Comparison of ENCODE assay signal across 9 mouse cellular contexts in genomic region chr10:127180695-127181047, GRCm38 (mm10). TPM values are rescaled to one million over a fixed set of nuclear protein-coding genes. Genes with fewer than 3 reads are reported as not detected.
DNase-seq lines count a peak whose midpoint lies in the region; ATAC-seq and TF ChIP-seq lines count a peak whose summit lies in the region.
"Had no signal": no experiment of that assay in that cellular context is flagged by ENCODE, and none has a peak within 500 bp of the region (broad histone marks: within the 10 kb centered on the region; RNA-seq: fewer than 3 reads in every experiment).

No protein-coding gene starts in this region.

- peak overlapping the region; percentile 56 for H3K4me2 ChIP-seq in kidney, embryonic 15.5 days
- H3K4me2 ChIP-seq in hindbrain, postnatal 0 days (ENCODE audit: low read depth, low read length), result peak overlapping the region; percentile 47; the same call in 1 of the 2 replicates

- H3K9ac ChIP-seq in kidney, embryonic 15.5 days, result no peak overlapping the region
- H3K9ac ChIP-seq in MEL (ENCODE audit: control insufficient read depth, low read depth, low read length, poor library complexity, severe bottlenecking), result no peak overlapping the region
- H3K9ac ChIP-seq in hindbrain, postnatal 0 days (replicated peaks; ENCODE audit: low read length), result no peak overlapping the region

- peaks cover 64% of the 10 kb centered on the region for H3K4me1 ChIP-seq in kidney, embryonic 15.5 days
- H3K4me1 ChIP-seq in MEL (ENCODE audit: control insufficient read depth in 1 of 2, insufficient read depth in 2 of 2, low read length in 2 of 2), result peaks cover 0 to 15% of the 10 kb centered on the region in 2 experiments; a peak in 3 of 4 replicates
- H3K4me1 ChIP-seq in hindbrain, postnatal 0 days (ENCODE audit: insufficient read depth, low read length), result peaks cover 9% of the 10 kb centered on the region

- WGBS in kidney, embryonic 15.5 days, result 28% methylated on average over 3 of the region's 3 CpGs
- WGBS in hindbrain, postnatal 0 days, result 35% methylated on average over 3 of the region's 3 CpGs

- no peak for TF ChIP-seq EP300 in MEL (IDR thresholded peaks at IDR 0.05; ENCODE audit: low read depth in 1 of 2, low read length in 2 of 2)

- intact Hi-C loops in gastrocnemius, adult 2 months (cut with DNase I), result no loop called here

- peak; percentile 15 for DNase-seq in gastrocnemius, adult 2 months
- no peak for DNase-seq in gastrocnemius, postnatal 10 days
- no peak for DNase-seq in kidney, adult 18-20 months
- peak; percentile 43 for DNase-seq in MEL (ENCODE audit: low read depth, low spot score)
- no peak for DNase-seq in hindbrain, postnatal 0 days (ENCODE audit: low spot score)
- DNase-seq in embryo, embryonic 11 days, result no peak
- no peak for DNase-seq in testis, postnatal 14 days (ENCODE audit: low spot score)

- peaks cover 82% of the 10 kb centered on the region for H3K27me3 ChIP-seq in kidney, embryonic 15.5 days
- H3K27me3 ChIP-seq in MEL (ENCODE audit: control insufficient read depth in 1 of 2, insufficient read depth in 2 of 2, low read length in 2 of 2), result no peaks in the 10 kb centered on the region
- peaks cover 21% of the 10 kb centered on the region for H3K27me3 ChIP-seq in hindbrain, postnatal 0 days (ENCODE audit: insufficient read depth, low read length)

- H3K9me3 ChIP-seq in kidney, embryonic 15.5 days (replicated peaks), result no peaks in the 10 kb centered on the region
- no peaks in the 10 kb centered on the region for H3K9me3 ChIP-seq in MEL (replicated peaks; ENCODE audit: insufficient read depth, low read length)
- no peaks in the 10 kb centered on the region for H3K9me3 ChIP-seq in hindbrain, postnatal 0 days (ENCODE audit: low read length)

- no peaks in the 10 kb centered on the region for H3K79me2 ChIP-seq in MEL (ENCODE audit: control insufficient read depth, insufficient read depth, low read length, poor library complexity)

- ATAC-seq in kidney, embryonic 15.5 days (replicated peaks; ENCODE audit: low FRiP score), result no peak
- no peak for ATAC-seq in hindbrain, postnatal 0 days
- ATAC-seq: lung, postnatal 0 days had no signal

- TF ChIP-seq CTCF in gastrocnemius, adult 2 months (IDR thresholded peaks at IDR 0.05), result no peak
- no peak for TF ChIP-seq CTCF in MEL (IDR thresholded peaks at IDR 0.05 in 2 of 3, conservative IDR thresholded peaks at IDR 0.05 in 1 of 3; ENCODE audit: control insufficient read depth in 1 of 3, insufficient read depth in 1 of 3, low read depth in 2 of 3, low read length in 3 of 3, poor library complexity in 1 of 3, severe bottlenecking in 1 of 3)
- TF ChIP-seq CTCF in hindbrain, postnatal 0 days (IDR thresholded peaks at IDR 0.05; ENCODE audit: low read depth), result no peak

- peaks cover 23% of the 10 kb centered on the region for H3K36me3 ChIP-seq in kidney, embryonic 15.5 days
- peaks cover 0 to 4% of the 10 kb centered on the region in 2 experiments; a peak in 2 of 4 replicates for H3K36me3 ChIP-seq in MEL (ENCODE audit: control insufficient read depth in 1 of 2, insufficient read depth in 2 of 2, low read length in 2 of 2)
- no peaks in the 10 kb centered on the region for H3K36me3 ChIP-seq in hindbrain, postnatal 0 days (ENCODE audit: insufficient read depth, low read length)

- no peak for TF ChIP-seq RAD21 in MEL (IDR thresholded peaks at IDR 0.05; ENCODE audit: low read depth, low read length)

- peak overlapping the region; percentile 74 for H3K27ac ChIP-seq in gastrocnemius, adult 2 months
- no peak overlapping the region for H3K27ac ChIP-seq in kidney, embryonic 15.5 days
- H3K27ac ChIP-seq in MEL (ENCODE audit: control insufficient read depth, low read depth, low read length), result no peak overlapping the region
- no peak overlapping the region for H3K27ac ChIP-seq in hindbrain, postnatal 0 days

- H3K4me3 ChIP-seq in gastrocnemius, adult 2 months, result peak overlapping the region; percentile 73
- H3K4me3 ChIP-seq in kidney, embryonic 15.5 days (replicated peaks), result peak overlapping the region; percentile 26
- no peak overlapping the region for H3K4me3 ChIP-seq in MEL (ENCODE audit: control insufficient read depth in 1 of 2, insufficient read depth in 1 of 2, low read depth in 2 of 2, low read length in 2 of 2)
- H3K4me3 ChIP-seq in hindbrain, postnatal 0 days (ENCODE audit: low read length), result no peak overlapping the region

- TF ChIP-seq POLR2A in MEL (IDR thresholded peaks at IDR 0.05; ENCODE audit: control insufficient read depth in 1 of 2, insufficient read depth in 1 of 2, low read depth in 1 of 2, low read length in 2 of 2, poor library complexity in 1 of 2), result no peak

TF ChIP-seq in MEL, 35 proteins besides CTCF, POLR2A, EP300 and RAD21 (continues in another document):
- TF ChIP-seq MAFK (IDR thresholded peaks at IDR 0.05; ENCODE audit: borderline replicate concordance, low read depth, low read length), result no peak
- TF ChIP-seq MAZ (IDR thresholded peaks at IDR 0.05; ENCODE audit: low read depth, low read length), result no peak
- TF ChIP-seq RCOR1 (IDR thresholded peaks at IDR 0.05; ENCODE audit: low read depth, low read length), result no peak
- no peak for TF ChIP-seq GABPA (IDR thresholded peaks at IDR 0.05; ENCODE audit: low read depth, low read length)
- no peak for TF ChIP-seq SIN3A (IDR thresholded peaks at IDR 0.05; ENCODE audit: low read length)
- no peak for TF ChIP-seq HCFC1 (IDR thresholded peaks at IDR 0.05; ENCODE audit: low read depth, low read length)
- no peak for TF ChIP-seq ZC3H11A (IDR thresholded peaks at IDR 0.05; ENCODE audit: low read depth, low read length)
- TF ChIP-seq ZNF384 (IDR thresholded peaks at IDR 0.05; ENCODE audit: low read depth, low read length), result peak; percentile 69
- no peak for TF ChIP-seq MYB (IDR thresholded peaks at IDR 0.05; ENCODE audit: low read depth, low read length)
- no peak for TF ChIP-seq POLR2AphosphoS2 (IDR thresholded peaks at IDR 0.05; ENCODE audit: low read length)
- no peak for TF ChIP-seq NRF1 (IDR thresholded peaks at IDR 0.05; ENCODE audit: insufficient read depth, low read depth, low read length, poor library complexity, severe bottlenecking)
- no peak for TF ChIP-seq JUND (IDR thresholded peaks at IDR 0.05; ENCODE audit: low read depth, low read length)
- no peak for TF ChIP-seq NELFE (IDR thresholded peaks at IDR 0.05; ENCODE audit: low read depth, low read length)
- TF ChIP-seq MXI1 (IDR thresholded peaks at IDR 0.05; ENCODE audit: low read depth, low read length), result no peak
- no peak for TF ChIP-seq USF1 (IDR thresholded peaks at IDR 0.05; ENCODE audit: low read depth, low read length)
- TF ChIP-seq ZMIZ1 (IDR thresholded peaks at IDR 0.05; ENCODE audit: low read depth, low read length), result no peak
- no peak for TF ChIP-seq TBP (IDR thresholded peaks at IDR 0.05; ENCODE audit: low read depth, low read length)

RNA-seq across cellular contexts. Expression of gene Slc26a10, which starts 0.2 kb away (rescaled TPM):
- 1 to 10 TPM; 4.1 to 5.4 TPM for total RNA-seq in gastrocnemius, adult 2 months (2021)
- 1 to 10 TPM; 3.0 to 6.1 TPM for total RNA-seq in gastrocnemius, postnatal 10 days (2021)
- 3.1 and 3.3 TPM in 2 replicates for polyA plus RNA-seq in kidney, embryonic 15.5 days (2015; fragmentation: Nextera tagmentation; extraction: Ambion mirVana)
- 0.75 and 1.1 TPM in 2 replicates for total RNA-seq in MEL (2012; rRNA removed)
- polyA plus RNA-seq in MEL (2012; ENCODE audit: insufficient read depth in 1 of 2, insufficient read length in 2 of 2, low read depth in 1 of 2, low replicate concordance in 2 of 2, missing spikeins in 1 of 2), result 1 to 10 TPM in 1 of 2 experiments, not detected in 1; 1.3 TPM
- 0.31 TPM in 1 of 2 replicates, not detected in the other for total RNA-seq in hindbrain, postnatal 0 days (2014; rRNA removed)
- 0.79 and 1.1 TPM in 2 replicates for polyA plus RNA-seq in hindbrain, postnatal 0 days (2015; fragmentation: Nextera tagmentation; extraction: Ambion mirVana)

RNA-seq across cellular contexts. Expression of gene Arhgef25, which starts 9.2 kb away (rescaled TPM):
- total RNA-seq in gastrocnemius, adult 2 months (2021), result 1 to 10 TPM; 8.5 to 8.8 TPM
- 10 to 100 TPM; 16.2 to 26.2 TPM for total RNA-seq in gastrocnemius, postnatal 10 days (2021)
- polyA plus RNA-seq in kidney, embryonic 15.5 days (2015; fragmentation: Nextera tagmentation; extraction: Ambion mirVana), result 40.6 and 52.6 TPM in 2 replicates
- 16.9 and 18.3 TPM in 2 replicates for total RNA-seq in MEL (2012; rRNA removed)
- 10 to 100 TPM in 1 of 2 experiments, not detected in 1; 44.6 TPM for polyA plus RNA-seq in MEL (2012; ENCODE audit: insufficient read depth in 1 of 2, insufficient read length in 2 of 2, low read depth in 1 of 2, low replicate concordance in 2 of 2, missing spikeins in 1 of 2)
- total RNA-seq in hindbrain, postnatal 0 days (2014; rRNA removed), result 61.0 and 65.4 TPM in 2 replicates
- 20.3 and 21.6 TPM in 2 replicates for polyA plus RNA-seq in hindbrain, postnatal 0 days (2015; fragmentation: Nextera tagmentation; extraction: Ambion mirVana)

RNA-seq across cellular contexts. Expression of gene Dtx3, which starts 14.9 kb away (rescaled TPM):
- total RNA-seq in gastrocnemius, adult 2 months (2021), result 10 to 100 TPM; 20.8 to 25.6 TPM
- 10 to 100 TPM; 28.8 to 37.6 TPM for total RNA-seq in gastrocnemius, postnatal 10 days (2021)
- polyA plus RNA-seq in kidney, embryonic 15.5 days (2015; fragmentation: Nextera tagmentation; extraction: Ambion mirVana), result 100 and 129 TPM in 2 replicates
- total RNA-seq in MEL (2012; rRNA removed), result 24.1 and 30.5 TPM in 2 replicates
- 100 to 1,000 TPM in 1 of 2 experiments, not detected in 1; 107 TPM for polyA plus RNA-seq in MEL (2012; ENCODE audit: insufficient read depth in 1 of 2, insufficient read length in 2 of 2, low read depth in 1 of 2, low replicate concordance in 2 of 2, missing spikeins in 1 of 2)
- 233 and 240 TPM in 2 replicates for total RNA-seq in hindbrain, postnatal 0 days (2014; rRNA removed)
- 170 and 185 TPM in 2 replicates for polyA plus RNA-seq in hindbrain, postnatal 0 days (2015; fragmentation: Nextera tagmentation; extraction: Ambion mirVana)

RNA-seq across cellular contexts. Expression of gene B4galnt1, which starts 15.6 kb away (rescaled TPM):
- total RNA-seq in gastrocnemius, adult 2 months (2021), result under 1 TPM; 0.66 to 0.89 TPM
- total RNA-seq in gastrocnemius, postnatal 10 days (2021), result 1 to 10 TPM; 1.6 to 3.3 TPM
- polyA plus RNA-seq in kidney, embryonic 15.5 days (2015; fragmentation: Nextera tagmentation; extraction: Ambion mirVana), result 7.5 and 7.7 TPM in 2 replicates
- total RNA-seq in MEL (2012; rRNA removed), result 23.7 and 24.6 TPM in 2 replicates
- polyA plus RNA-seq in MEL (2012; ENCODE audit: insufficient read depth in 1 of 2, insufficient read length in 2 of 2, low read depth in 1 of 2, low replicate concordance in 2 of 2, missing spikeins in 1 of 2), result 10 to 100 TPM; 65.8 to 66.0 TPM
- 111 and 112 TPM in 2 replicates for total RNA-seq in hindbrain, postnatal 0 days (2014; rRNA removed)
- 56.7 and 65.3 TPM in 2 replicates for polyA plus RNA-seq in hindbrain, postnatal 0 days (2015; fragmentation: Nextera tagmentation; extraction: Ambion mirVana)

RNA-seq across cellular contexts. Expression of gene Pip4k2c, which starts 30.7 kb away (rescaled TPM):
- 1 to 10 TPM; 7.6 to 7.9 TPM for total RNA-seq in gastrocnemius, adult 2 months (2021)
- total RNA-seq in gastrocnemius, postnatal 10 days (2021), result 1 to 10 TPM; 8.5 to 9.6 TPM
- polyA plus RNA-seq in kidney, embryonic 15.5 days (2015; fragmentation: Nextera tagmentation; extraction: Ambion mirVana), result 41.1 and 43.5 TPM in 2 replicates
- total RNA-seq in MEL (2012; rRNA removed), result 31.1 and 31.9 TPM in 2 replicates
- polyA plus RNA-seq in MEL (2012; ENCODE audit: insufficient read depth in 1 of 2, insufficient read length in 2 of 2, low read depth in 1 of 2, low replicate concordance in 2 of 2, missing spikeins in 1 of 2), result 10 to 100 TPM in 1 of 2 experiments, not detected in 1; 58.2 TPM
- 18.3 and 22.8 TPM in 2 replicates for total RNA-seq in hindbrain, postnatal 0 days (2014; rRNA removed)
- 19.9 and 20.2 TPM in 2 replicates for polyA plus RNA-seq in hindbrain, postnatal 0 days (2015; fragmentation: Nextera tagmentation; extraction: Ambion mirVana)

Comparison
In these comparisons a context has a peak if more than half of its experiments do, and no peak if none do; other contexts are left out.
1. DNase-seq: peak in gastrocnemius, adult 2 months (single experiment) and MEL (single experiment); none in gastrocnemius, postnatal 10 days (single experiment), kidney, adult 18-20 months (single experiment), hindbrain, postnatal 0 days (single experiment), embryo, embryonic 11 days (single experiment) and testis, postnatal 14 days (single experiment).
2. H3K4me3 ChIP-seq: peak in gastrocnemius, adult 2 months (single experiment) and kidney, embryonic 15.5 days (single experiment); none in MEL (0 of 2) and hindbrain, postnatal 0 days (single experiment).